Mouse (Mus musculus) neural tube, embryonic 11.5 days (tissue): ENCODE measurements around the gene Clec3b. TPM values are rescaled to one million over a fixed set of nuclear protein-coding genes. Genes with fewer than 3 reads are reported as not detected.

Experiments
- ATAC-seq: fragments of 200-750 bp; cut with Nextera tagmentation; 2 replicates; pipeline ENCODE4 v1.8.0; 2017; ENCODE audit warnings: moderate number of reproducible peaks, mild to moderate bottlenecking, moderate TSS enrichment, moderate library complexity; ENCODE audit not compliant: insufficient read depth, low FRiP score, low TSS enrichment
- DNase-seq: peaks from one replicate; pipeline ENCODE4 v3.0.0-alpha.2; 2015; ENCODE audit warnings: low spot score
- H3K27ac ChIP-seq: fragments of 300-500 bp; sonication (generic); 2 replicates; pipeline ENCODE4 v1.5.1; 2014; ENCODE audit warnings: low read depth, mild to moderate bottlenecking, low read length
- H3K27me3 ChIP-seq: fragments of 300-500 bp; sonication (generic); 2 replicates; pipeline ENCODE4 v1.6.1; 2014; ENCODE audit warnings: mild to moderate bottlenecking, low read length, mixed read lengths; ENCODE audit not compliant: control insufficient read depth, insufficient read depth
- H3K36me3 ChIP-seq: fragments of 300-500 bp; sonication (generic); 2 replicates; pipeline ENCODE4 v1.6.1; 2014; ENCODE audit warnings: mild to moderate bottlenecking, low read length, moderate library complexity, mixed read lengths; ENCODE audit not compliant: control insufficient read depth, insufficient read depth
- H3K4me1 ChIP-seq: fragments of 300-500 bp; sonication (generic); 2 replicates; pipeline ENCODE4 v1.6.1; 2014; ENCODE audit warnings: low read length, mixed read lengths; ENCODE audit not compliant: control insufficient read depth, insufficient read depth
- H3K4me2 ChIP-seq: fragments of 300-500 bp; sonication (generic); 2 replicates; pipeline ENCODE4 v1.6.1; 2014; ENCODE audit warnings: low read depth, mild to moderate bottlenecking, moderate library complexity
- H3K4me3 ChIP-seq: fragments of 300-500 bp; sonication (generic); 2 replicates; pipeline ENCODE4 v1.5.1; 2014; ENCODE audit warnings: low read depth, low read length
- H3K9ac ChIP-seq: fragments of 300-500 bp; sonication (generic); 2 replicates; pipeline ENCODE4 v1.6.1; 2014; ENCODE audit warnings: mild to moderate bottlenecking, low read length
- H3K9me3 ChIP-seq: fragments of 300-500 bp; sonication (generic); 2 replicates; pipeline ENCODE4 v1.6.1; 2016; ENCODE audit warnings: low read length; ENCODE audit not compliant: control insufficient read depth
- WGBS: fragments of 180-500 bp; shearing (Covaris S2); extraction: QIAGEN DNeasy Blood & Tissue Kit; methylation state at CpG from one replicate; pipeline ENCODE4 v1.1.7; 2014; 5-methylcytosine and 5-hydroxymethylcytosine counted together
- polyA plus RNA-seq: library from polyadenylated mRNA; unstranded; fragments of >200 nt; fragmentation: Nextera tagmentation; extraction: Ambion mirVana; gene quantifications from 2 replicates; pipeline ENCODE4 v1.2.1, GENCODE M21; 2014

Gene Clec3b
- polyA plus RNA-seq, 1 experiment from 2014 or later, result not detected

GRCm38 (mm10) chr9:123115566-123115965, 35.2 kb upstream of the Clec3b start:
- WGBS, result 96% methylated on average over 1 of the region's 1 CpGs
- Histone ChIP-seq H3K9ac (no peak overlapping the region), H3K9me3 (no peaks in the 10 kb centered on the region), H3K27ac (no peak overlapping the region), H3K27me3 (no peaks in the 10 kb centered on the region), H3K4me1 (peaks cover 9% of the 10 kb centered on the region), H3K4me2 (no peak overlapping the region), H3K36me3 (peaks cover 7% of the 10 kb centered on the region), H3K4me3 (no peak overlapping the region)
- DNase-seq (no peak), ATAC-seq (no peak)

GRCm38 (mm10) chr9:123123017-123123416, 27.7 kb upstream of the Clec3b start:
- Histone ChIP-seq H3K9ac (no peak overlapping the region), H3K27me3 (no peaks in the 10 kb centered on the region), H3K4me2 (no peak overlapping the region), H3K9me3 (no peaks in the 10 kb centered on the region), H3K4me3 (no peak overlapping the region), H3K27ac (no peak overlapping the region), H3K4me1 (no peaks in the 10 kb centered on the region), H3K36me3 (peaks cover 13% of the 10 kb centered on the region)
- DNase-seq (no peak), ATAC-seq (no peak)
- 94% methylated on average over 3 of the region's 3 CpGs for WGBS

GRCm38 (mm10) chr9:123123571-123124412, 27.0 kb upstream of the Clec3b start:
- WGBS, result 94% methylated on average over 6 of the region's 6 CpGs
- ATAC-seq, result no peak

GRCm38 (mm10) chr9:123124413-123124981, 26.2 kb upstream of the Clec3b start:
- Histone ChIP-seq H3K27me3 (no peaks in the 10 kb centered on the region), H3K27ac (no peak overlapping the region), H3K9me3 (no peaks in the 10 kb centered on the region), H3K4me2 (no peak overlapping the region), H3K4me3 (no peak overlapping the region), H3K9ac (no peak overlapping the region), H3K4me1 (no peaks in the 10 kb centered on the region), H3K36me3 (peaks cover 13% of the 10 kb centered on the region)
- DNase-seq (no peak), ATAC-seq (no peak)
- WGBS, result 97% methylated on average over 2 of the region's 2 CpGs

More at GRCm38 (mm10) chr9:123123571-123124412, 27.0 kb upstream of the Clec3b start:
- DNase-seq, result no peak
- Histone ChIP-seq H3K27ac (no peak overlapping the region), H3K4me1 (no peaks in the 10 kb centered on the region), H3K9me3 (no peaks in the 10 kb centered on the region), H3K4me2 (no peak overlapping the region), H3K36me3 (peaks cover 13% of the 10 kb centered on the region), H3K27me3 (no peaks in the 10 kb centered on the region), H3K9ac (no peak overlapping the region), H3K4me3 (no peak overlapping the region)

GRCm38 (mm10) chr9:123127663-123128062, 23.1 kb upstream of the Clec3b start:
- DNase-seq (no peak), ATAC-seq (no peak)
- 96% methylated on average over 6 of the region's 6 CpGs for WGBS
- H3K27me3 ChIP-seq, result no peaks in the 10 kb centered on the region
- H3K9me3 ChIP-seq, result no peaks in the 10 kb centered on the region
- H3K9ac ChIP-seq, result no peak overlapping the region
- no peak overlapping the region for H3K4me3 ChIP-seq
- H3K27ac ChIP-seq, result no peak overlapping the region
- H3K4me2 ChIP-seq, result no peak overlapping the region
- no peaks in the 10 kb centered on the region for H3K4me1 ChIP-seq
- H3K36me3 ChIP-seq, result peaks cover 17% of the 10 kb centered on the region

GRCm38 (mm10) chr9:123132994-123133393, 17.8 kb upstream of the Clec3b start:
- no peak for DNase-seq
- H3K4me2 ChIP-seq, result no peak overlapping the region
- no peak overlapping the region for H3K4me3 ChIP-seq
- no peaks in the 10 kb centered on the region for H3K4me1 ChIP-seq
- H3K27me3 ChIP-seq, result no peaks in the 10 kb centered on the region
- no peak for ATAC-seq
- no peak overlapping the region for H3K9ac ChIP-seq
- H3K36me3 ChIP-seq, result peaks cover 20% of the 10 kb centered on the region
- no peak overlapping the region for H3K27ac ChIP-seq
- WGBS, result 93% methylated on average over 3 of the region's 3 CpGs
- no peaks in the 10 kb centered on the region for H3K9me3 ChIP-seq

GRCm38 (mm10) chr9:123136953-123137682, 13.6 kb upstream of the Clec3b start:
- H3K27me3 ChIP-seq, result no peaks in the 10 kb centered on the region

GRCm38 (mm10) chr9:123138891-123139474, 11.8 kb upstream of the Clec3b start:
- ATAC-seq (peak; percentile 60; the same call in 1 of the 2 replicates), DNase-seq (no peak)
- H3K27ac ChIP-seq, result no peak overlapping the region
- H3K4me1 ChIP-seq, result no peaks in the 10 kb centered on the region
- WGBS, result 68% methylated on average over 5 of the region's 5 CpGs
- H3K9me3 ChIP-seq, result no peaks in the 10 kb centered on the region
- no peak overlapping the region for H3K9ac ChIP-seq
- no peaks in the 10 kb centered on the region for H3K27me3 ChIP-seq
- H3K4me3 ChIP-seq, result no peak overlapping the region
- no peak overlapping the region for H3K4me2 ChIP-seq
- H3K36me3 ChIP-seq, result peaks cover 5% of the 10 kb centered on the region

More at GRCm38 (mm10) chr9:123136953-123137682, 13.6 kb upstream of the Clec3b start:
- Histone ChIP-seq H3K4me2 (no peak overlapping the region), H3K4me1 (no peaks in the 10 kb centered on the region), H3K4me3 (no peak overlapping the region), H3K9me3 (no peaks in the 10 kb centered on the region), H3K27ac (no peak overlapping the region), H3K9ac (no peak overlapping the region), H3K36me3 (peaks cover 14% of the 10 kb centered on the region)
- DNase-seq (no peak), ATAC-seq (no peak)
- 85% methylated on average over 7 of the region's 7 CpGs for WGBS
